Mouse (Mus musculus) heart, embryonic 12.5 days (tissue): ENCODE data around the gene Palld. TPM values are rescaled to one million over a fixed set of nuclear protein-coding genes. Genes with fewer than 3 reads are reported as not detected.

Experiments used
- ATAC-seq: fragments of 200-750 bp; cut with Nextera tagmentation; 2 replicates; pipeline ENCODE4 v1.8.0; 2017; ENCODE audit warnings: moderate TSS enrichment, moderate library complexity; ENCODE audit not compliant: insufficient number of reproducible peaks, low FRiP score
- H3K27ac ChIP-seq: fragments of 300-500 bp; sonication (generic); 2 replicates; pipeline ENCODE4 v1.5.1; 2016; ENCODE audit warnings: mild to moderate bottlenecking, moderate library complexity; ENCODE audit not compliant: poor library complexity, severe bottlenecking
- H3K27me3 ChIP-seq: fragments of 300-500 bp; sonication (generic); replicated peaks from 2 replicates; pipeline ENCODE4 v1.6.1; 2016; ENCODE audit warnings: mild to moderate bottlenecking, moderate library complexity
- H3K36me3 ChIP-seq: fragments of 300-500 bp; sonication (generic); 2 replicates; pipeline ENCODE4 v1.6.1; 2016; ENCODE audit warnings: mild to moderate bottlenecking, moderate library complexity
- H3K4me1 ChIP-seq: fragments of 300-500 bp; sonication (generic); replicated peaks from 2 replicates; pipeline ENCODE4 v1.6.1; 2016; ENCODE audit warnings: mild to moderate bottlenecking
- H3K4me2 ChIP-seq: fragments of 300-500 bp; sonication (generic); 2 replicates; pipeline ENCODE4 v1.6.1; 2016; ENCODE audit warnings: mild to moderate bottlenecking, moderate library complexity
- H3K4me3 ChIP-seq: fragments of 300-500 bp; sonication (generic); 2 replicates; pipeline ENCODE4 v1.5.1; 2016; ENCODE audit warnings: mild to moderate bottlenecking
- H3K9ac ChIP-seq: fragments of 300-500 bp; sonication (generic); 2 replicates; pipeline ENCODE4 v1.6.1; 2016; ENCODE audit warnings: mild to moderate bottlenecking, moderate library complexity
- H3K9me3 ChIP-seq: fragments of 300-500 bp; sonication (generic); replicated peaks from 2 replicates; pipeline ENCODE4 v1.6.1; 2016; ENCODE audit warnings: mild to moderate bottlenecking, moderate library complexity
- WGBS: fragments of 180-500 bp; shearing (Covaris S2); methylation state at CpG from one replicate; pipeline ENCODE4 v1.1.7; 2016; 5-methylcytosine and 5-hydroxymethylcytosine counted together
- polyA plus RNA-seq: library from polyadenylated mRNA; unstranded; fragments of >200 nt; fragmentation: Nextera tagmentation; extraction: Ambion mirVana; gene quantifications from 2 replicates; pipeline ENCODE4 v1.2.1, GENCODE M21; 2016

Palld gene
- polyA plus RNA-seq, 1 experiment from 2014 or later, result 208 TPM

- peaks cover 8% of the 10 kb centered on the region; the same call in 1 of the 2 replicates for H3K4me1 ChIP-seq
- H3K27ac ChIP-seq, result no peak overlapping the region
- no peaks in the 10 kb centered on the region for H3K9me3 ChIP-seq
- ATAC-seq, result no peak
- no peak overlapping the region for H3K9ac ChIP-seq
- peaks cover 16% of the 10 kb centered on the region for H3K36me3 ChIP-seq
- no peak overlapping the region for H3K4me2 ChIP-seq
- WGBS, result 83% methylated on average over 7 of the region's 7 CpGs
- no peak overlapping the region for H3K4me3 ChIP-seq
- no peaks in the 10 kb centered on the region for H3K27me3 ChIP-seq
Measured at GRCm38 (mm10) chr8:61865365-61865764, 37.1 kb downstream of the Palld start.

GRCm38 (mm10) chr8:61851270-61851669 is 51.2 kb downstream of the Palld start:
- Histone ChIP-seq H3K4me1 (peaks cover 49% of the 10 kb centered on the region), H3K9me3 (no peaks in the 10 kb centered on the region), H3K9ac (no peak overlapping the region), H3K27me3 (no peaks in the 10 kb centered on the region), H3K4me3 (no peak overlapping the region), H3K27ac (no peak overlapping the region), H3K4me2 (no peak overlapping the region), H3K36me3 (peaks cover 12% of the 10 kb centered on the region; the same call in 1 of the 2 replicates)
- WGBS, result 22% methylated on average over 4 of the region's 4 CpGs
- no peak for ATAC-seq

- Histone ChIP-seq H3K4me3 (no peak overlapping the region), H3K9me3 (no peaks in the 10 kb centered on the region), H3K27ac (peak overlapping the region; percentile 59), H3K4me2 (no peak overlapping the region), H3K36me3 (peaks cover 9% of the 10 kb centered on the region; the same call in 1 of the 2 replicates), H3K4me1 (peaks cover 49% of the 10 kb centered on the region), H3K27me3 (no peaks in the 10 kb centered on the region), H3K9ac (no peak overlapping the region)
- WGBS, result 36% methylated on average over 7 of the region's 7 CpGs
- ATAC-seq, result no peak
Measured at GRCm38 (mm10) chr8:61848581-61849162, 53.8 kb downstream of the Palld start.

- peaks cover 38% of the 10 kb centered on the region for H3K4me1 ChIP-seq
- ATAC-seq, result no peak
- H3K4me3 ChIP-seq, result no peak overlapping the region
- 54% methylated on average over 5 of the region's 5 CpGs for WGBS
- no peaks in the 10 kb centered on the region for H3K9me3 ChIP-seq
- H3K9ac ChIP-seq, result no peak overlapping the region
- H3K27ac ChIP-seq, result 0 out of 2 replicates have a peak overlapping the region, but pooled peaks have one; percentile 11
- H3K27me3 ChIP-seq, result no peaks in the 10 kb centered on the region
- no peak overlapping the region for H3K4me2 ChIP-seq
- H3K36me3 ChIP-seq, result peaks cover 9% of the 10 kb centered on the region; the same call in 1 of the 2 replicates
Measured at GRCm38 (mm10) chr8:61847494-61847893, 55.0 kb downstream of the Palld start.

- Histone ChIP-seq H3K27ac (no peak overlapping the region), H3K4me2 (no peak overlapping the region), H3K27me3 (no peaks in the 10 kb centered on the region), H3K9ac (no peak overlapping the region), H3K4me3 (no peak overlapping the region), H3K4me1 (peaks cover 30% of the 10 kb centered on the region), H3K36me3 (peaks cover 9% of the 10 kb centered on the region; the same call in 1 of the 2 replicates), H3K9me3 (no peaks in the 10 kb centered on the region)
- WGBS, result 82% methylated on average over 2 of the region's 2 CpGs
- no peak for ATAC-seq
Measured at GRCm38 (mm10) chr8:61844992-61845391, 57.5 kb downstream of the Palld start.

GRCm38 (mm10) chr8:61844575-61844974 is 57.9 kb downstream of the Palld start:
- Histone ChIP-seq H3K9ac (no peak overlapping the region), H3K27me3 (no peaks in the 10 kb centered on the region), H3K36me3 (peaks cover 9% of the 10 kb centered on the region; the same call in 1 of the 2 replicates), H3K9me3 (no peaks in the 10 kb centered on the region), H3K27ac (no peak overlapping the region), H3K4me3 (no peak overlapping the region), H3K4me1 (peaks cover 27% of the 10 kb centered on the region), H3K4me2 (no peak overlapping the region)
- 75% methylated on average over 4 of the region's 4 CpGs for WGBS
- no peak for ATAC-seq

- no peak overlapping the region for H3K4me2 ChIP-seq
- peaks cover 9% of the 10 kb centered on the region; the same call in 1 of the 2 replicates for H3K36me3 ChIP-seq
- H3K4me1 ChIP-seq, result peaks cover 19% of the 10 kb centered on the region
- 69% methylated on average over 8 of the region's 8 CpGs for WGBS
- H3K27me3 ChIP-seq, result no peaks in the 10 kb centered on the region
- no peaks in the 10 kb centered on the region for H3K9me3 ChIP-seq
- ATAC-seq, result no peak
- H3K27ac ChIP-seq, result no peak overlapping the region
- H3K4me3 ChIP-seq, result no peak overlapping the region
- H3K9ac ChIP-seq, result no peak overlapping the region
Measured at GRCm38 (mm10) chr8:61843776-61844175, 58.7 kb downstream of the Palld start.

- Histone ChIP-seq H3K27ac (no peak overlapping the region), H3K9me3 (no peaks in the 10 kb centered on the region), H3K4me2 (no peak overlapping the region), H3K4me1 (peaks cover 44% of the 10 kb centered on the region), H3K4me3 (no peak overlapping the region), H3K36me3 (no peaks in the 10 kb centered on the region), H3K27me3 (no peaks in the 10 kb centered on the region), H3K9ac (no peak overlapping the region)
- ATAC-seq, result no peak
- WGBS, result 66% methylated on average over 3 of the region's 3 CpGs
Measured at GRCm38 (mm10) chr8:61833211-61833610, 69.3 kb downstream of the Palld start.

- Histone ChIP-seq H3K36me3 (no peaks in the 10 kb centered on the region), H3K4me2 (no peak overlapping the region), H3K4me3 (no peak overlapping the region), H3K9me3 (no peaks in the 10 kb centered on the region), H3K27me3 (no peaks in the 10 kb centered on the region), H3K27ac (no peak overlapping the region), H3K9ac (no peak overlapping the region), H3K4me1 (peaks cover 44% of the 10 kb centered on the region)
- 52% methylated on average over 4 of the region's 4 CpGs for WGBS
- ATAC-seq, result no peak
Measured at GRCm38 (mm10) chr8:61831944-61832343, 70.5 kb downstream of the Palld start.

GRCm38 (mm10) chr8:61830821-61831220 is 71.7 kb downstream of the Palld start:
- Histone ChIP-seq H3K27ac (peak overlapping the region; percentile 11; the same call in 1 of the 2 replicates), H3K36me3 (no peaks in the 10 kb centered on the region), H3K27me3 (no peaks in the 10 kb centered on the region), H3K4me3 (no peak overlapping the region), H3K9ac (no peak overlapping the region), H3K4me2 (no peak overlapping the region), H3K4me1 (peaks cover 42% of the 10 kb centered on the region), H3K9me3 (no peaks in the 10 kb centered on the region)
- peak; percentile 48; the same call in 1 of the 2 replicates for ATAC-seq
- WGBS, result 19% methylated on average over 6 of the region's 6 CpGs

- peaks cover 22% of the 10 kb centered on the region for H3K4me1 ChIP-seq
- H3K4me3 ChIP-seq, result no peak overlapping the region
- ATAC-seq, result 0 out of 2 replicates have a peak, but pooled peaks have one; percentile 15
- H3K27me3 ChIP-seq, result no peaks in the 10 kb centered on the region
- 41% methylated on average over 3 of the region's 3 CpGs for WGBS
- peak overlapping the region; percentile 16; the same call in 1 of the 2 replicates for H3K4me2 ChIP-seq
- 0 out of 2 replicates have a peak, but pooled peaks cover 7% of the 10 kb centered on the region for H3K36me3 ChIP-seq
- H3K27ac ChIP-seq, result no peak overlapping the region
- no peak overlapping the region for H3K9ac ChIP-seq
- no peaks in the 10 kb centered on the region for H3K9me3 ChIP-seq
Measured at GRCm38 (mm10) chr8:61824563-61824962, 77.9 kb downstream of the Palld start.
